Mouse (Mus musculus) hindbrain, embryonic 13.5 days (tissue): ENCODE measurements around the gene Dcst1. TPM values are rescaled to one million over a fixed set of nuclear protein-coding genes. Genes with fewer than 3 reads are reported as not detected.
A peak's percentile ranks its signal among the peaks of the same experiment; 100 is the strongest.

Experiments used
- ATAC-seq: fragments of 200-750 bp; cut with Nextera tagmentation; 2 replicates; pipeline ENCODE4 v1.8.0; 2017; ENCODE audit warnings: moderate TSS enrichment; ENCODE audit not compliant: low FRiP score
- H3K27ac ChIP-seq: fragments of 300-500 bp; sonication (generic); 2 replicates; pipeline ENCODE4 v1.5.1; 2015; ENCODE audit warnings: inconsistent platforms, mild to moderate bottlenecking, moderate library complexity
- H3K27me3 ChIP-seq: fragments of 300-500 bp; sonication (generic); 2 replicates; pipeline ENCODE4 v1.6.1; 2015; ENCODE audit warnings: mild to moderate bottlenecking, inconsistent platforms
- H3K36me3 ChIP-seq: fragments of 300-500 bp; sonication (generic); 2 replicates; pipeline ENCODE4 v1.6.1; 2015; ENCODE audit warnings: mild to moderate bottlenecking, inconsistent platforms
- H3K4me1 ChIP-seq: fragments of 300-500 bp; sonication (generic); replicated peaks from 2 replicates; pipeline ENCODE4 v1.6.1; 2015; ENCODE audit warnings: inconsistent platforms
- H3K4me2 ChIP-seq: fragments of 300-500 bp; sonication (generic); 2 replicates; pipeline ENCODE4 v1.6.1; 2015; ENCODE audit warnings: inconsistent platforms, mild to moderate bottlenecking, moderate library complexity
- H3K4me3 ChIP-seq: fragments of 300-500 bp; sonication (generic); 2 replicates; pipeline ENCODE4 v1.5.1; 2015; ENCODE audit warnings: mild to moderate bottlenecking, inconsistent platforms
- H3K9ac ChIP-seq: fragments of 300-500 bp; sonication (generic); 2 replicates; pipeline ENCODE4 v1.6.1; 2015; ENCODE audit warnings: mild to moderate bottlenecking, inconsistent platforms
- H3K9me3 ChIP-seq: fragments of 300-500 bp; sonication (generic); 2 replicates; pipeline ENCODE4 v1.6.1; 2016; ENCODE audit warnings: inconsistent platforms
- WGBS: fragments of 180-500 bp; shearing (Covaris S2); methylation state at CpG from one replicate; pipeline ENCODE4 v1.1.7; 2015; 5-methylcytosine and 5-hydroxymethylcytosine counted together
- polyA plus RNA-seq: library from polyadenylated mRNA; unstranded; fragments of >200 nt; fragmentation: Nextera tagmentation; extraction: Ambion mirVana; gene quantifications from 2 replicates; pipeline ENCODE4 v1.2.1, GENCODE M21; 2015

Gene Dcst1
- polyA plus RNA-seq, 1 experiment from 2014 or later, result 1.1 TPM

GRCm38 (mm10) chr3:89394006-89394893, 29.2 kb upstream of the Dcst1 start, which contains the start of gene Zbtb7b:
Zbtb7b (minus strand) TSS chr3:89394776.
- Histone ChIP-seq H3K36me3 (no peaks in the 10 kb centered on the region; the same call in 1 of the 2 replicates), H3K27me3 (peaks cover 50% of the 10 kb centered on the region), H3K27ac (peak within 1 kb of the TSS; percentile 58; the same call in 1 of the 2 replicates), H3K4me1 (peaks cover 70% of the 10 kb centered on the region), H3K4me3 (peak within 1 kb of the TSS; percentile 52), H3K9ac (peak within 1 kb of the TSS; percentile 68), H3K4me2 (peak within 1 kb of the TSS; percentile 99), H3K9me3 (no peaks in the 10 kb centered on the region)
- 0% methylated on average over 39 of the region's 42 CpGs for WGBS
- peak; percentile 53 for ATAC-seq

- peak overlapping the region; percentile 52 for H3K4me3 ChIP-seq
- ATAC-seq, result peak; percentile 90
- H3K4me1 ChIP-seq, result peaks cover 70% of the 10 kb centered on the region
- 0% methylated on average over 15 of the region's 15 CpGs for WGBS
- peaks cover 50% of the 10 kb centered on the region for H3K27me3 ChIP-seq
- H3K9ac ChIP-seq, result peak overlapping the region; percentile 68
- H3K27ac ChIP-seq, result peak overlapping the region; percentile 58; the same call in 1 of the 2 replicates
- peak overlapping the region; percentile 99 for H3K4me2 ChIP-seq
- no peaks in the 10 kb centered on the region for H3K9me3 ChIP-seq
- no peaks in the 10 kb centered on the region for H3K36me3 ChIP-seq
These were observed 28.6 kb upstream of the Dcst1 start for GRCm38 (mm10) chr3:89393605-89394004.

GRCm38 (mm10) chr3:89392871-89393311, 27.8 kb upstream of the Dcst1 start:
- WGBS, result 0% methylated on average over 21 of the region's 24 CpGs
- H3K27me3 ChIP-seq, result peaks cover 50% of the 10 kb centered on the region
- peaks cover 77% of the 10 kb centered on the region for H3K4me1 ChIP-seq
- H3K4me2 ChIP-seq, result peak overlapping the region; percentile 99
- no peaks in the 10 kb centered on the region for H3K36me3 ChIP-seq
- H3K27ac ChIP-seq, result no peak overlapping the region
- H3K9me3 ChIP-seq, result no peaks in the 10 kb centered on the region
- H3K4me3 ChIP-seq, result peak overlapping the region; percentile 52
- no peak for ATAC-seq
- peak overlapping the region; percentile 65 for H3K9ac ChIP-seq

- Histone ChIP-seq H3K4me2 (peak overlapping the region; percentile 99), H3K9me3 (no peaks in the 10 kb centered on the region), H3K9ac (peak overlapping the region; percentile 74), H3K4me3 (peak overlapping the region; percentile 52), H3K36me3 (no peaks in the 10 kb centered on the region), H3K4me1 (peaks cover 81% of the 10 kb centered on the region), H3K27me3 (peaks cover 55% of the 10 kb centered on the region), H3K27ac (no peak overlapping the region)
- under 1% methylated on average over 54 of the region's 56 CpGs for whole genome bisulfite sequencing
- ATAC-seq, result no peak
These were observed 26.8 kb upstream of the Dcst1 start for GRCm38 (mm10) chr3:89391663-89392511.

- Histone ChIP-seq H3K9ac (peak overlapping the region; percentile 74), H3K9me3 (no peaks in the 10 kb centered on the region), H3K27me3 (peaks cover 50% of the 10 kb centered on the region), H3K4me3 (peak overlapping the region; percentile 52), H3K27ac (no peak overlapping the region), H3K4me2 (peak overlapping the region; percentile 99), H3K4me1 (peaks cover 76% of the 10 kb centered on the region), H3K36me3 (no peaks in the 10 kb centered on the region)
- no peak for ATAC-seq
- WGBS, result 13% methylated on average over 18 of the region's 19 CpGs
These were observed 25.9 kb upstream of the Dcst1 start for GRCm38 (mm10) chr3:89390699-89391662.

GRCm38 (mm10) chr3:89390111-89390515, 25.1 kb upstream of the Dcst1 start:
- H3K27ac ChIP-seq, result no peak overlapping the region
- H3K4me1 ChIP-seq, result peaks cover 67% of the 10 kb centered on the region
- H3K4me2 ChIP-seq, result no peak overlapping the region
- 52% methylated on average over 5 of the region's 5 CpGs for WGBS
- no peak overlapping the region for H3K4me3 ChIP-seq
- H3K9me3 ChIP-seq, result no peaks in the 10 kb centered on the region
- no peaks in the 10 kb centered on the region for H3K36me3 ChIP-seq
- no peak overlapping the region for H3K9ac ChIP-seq
- ATAC-seq, result no peak
- peaks cover 45% of the 10 kb centered on the region for H3K27me3 ChIP-seq

- H3K27ac ChIP-seq, result no peak overlapping the region
- no peak overlapping the region for H3K9ac ChIP-seq
- ATAC-seq, result 0 out of 2 replicates have a peak, but pooled peaks have one; percentile 5
- H3K4me1 ChIP-seq, result peaks cover 57% of the 10 kb centered on the region
- H3K27me3 ChIP-seq, result peaks cover 36% of the 10 kb centered on the region
- H3K4me3 ChIP-seq, result no peak overlapping the region
- no peak overlapping the region for H3K4me2 ChIP-seq
- 79% methylated on average over 6 of the region's 6 CpGs for WGBS
- H3K9me3 ChIP-seq, result no peaks in the 10 kb centered on the region
- H3K36me3 ChIP-seq, result no peaks in the 10 kb centered on the region
These were observed 24.1 kb upstream of the Dcst1 start for GRCm38 (mm10) chr3:89388901-89389740.

- H3K9ac ChIP-seq, result no peak overlapping the region
- H3K27me3 ChIP-seq, result peaks cover 30% of the 10 kb centered on the region
- H3K27ac ChIP-seq, result no peak overlapping the region
- H3K4me1 ChIP-seq, result peaks cover 49% of the 10 kb centered on the region
- ATAC-seq, result peak; percentile 10; the same call in 1 of the 2 replicates
- WGBS, result 77% methylated on average over 10 of the region's 11 CpGs
- H3K9me3 ChIP-seq, result no peaks in the 10 kb centered on the region
- H3K4me2 ChIP-seq, result no peak overlapping the region
- no peak overlapping the region for H3K4me3 ChIP-seq
- H3K36me3 ChIP-seq, result no peaks in the 10 kb centered on the region
These were observed 23.3 kb upstream of the Dcst1 start for GRCm38 (mm10) chr3:89388134-89388881.

GRCm38 (mm10) chr3:89387632-89388031, 22.6 kb upstream of the Dcst1 start:
- WGBS, result 76% methylated on average over 11 of the region's 11 CpGs

More at GRCm38 (mm10) chr3:89387632-89388031, 22.6 kb upstream of the Dcst1 start:
- no peak overlapping the region for H3K4me2 ChIP-seq
- H3K9ac ChIP-seq, result no peak overlapping the region
- no peak overlapping the region for H3K27ac ChIP-seq
- H3K9me3 ChIP-seq, result no peaks in the 10 kb centered on the region
- H3K4me1 ChIP-seq, result peaks cover 42% of the 10 kb centered on the region
- H3K36me3 ChIP-seq, result no peaks in the 10 kb centered on the region
- H3K27me3 ChIP-seq, result peaks cover 25% of the 10 kb centered on the region
- no peak for ATAC-seq
- no peak overlapping the region for H3K4me3 ChIP-seq
